Mouse (Mus musculus) embryo, embryonic 10 days (tissue): Measurements from ENCODE around the gene Gm2026.
"Not testable (repeated sequence)": the region's sequence is repeated elsewhere in the genome, so short reads cannot be mapped to it uniquely, and the experiment has no call there.

Experiments
- DNase-seq: peaks from one replicate; pipeline ENCODE4 v3.0.0-alpha.2; 2015; ENCODE audit warnings: low spot score

The Gm2026 gene

DNA sequence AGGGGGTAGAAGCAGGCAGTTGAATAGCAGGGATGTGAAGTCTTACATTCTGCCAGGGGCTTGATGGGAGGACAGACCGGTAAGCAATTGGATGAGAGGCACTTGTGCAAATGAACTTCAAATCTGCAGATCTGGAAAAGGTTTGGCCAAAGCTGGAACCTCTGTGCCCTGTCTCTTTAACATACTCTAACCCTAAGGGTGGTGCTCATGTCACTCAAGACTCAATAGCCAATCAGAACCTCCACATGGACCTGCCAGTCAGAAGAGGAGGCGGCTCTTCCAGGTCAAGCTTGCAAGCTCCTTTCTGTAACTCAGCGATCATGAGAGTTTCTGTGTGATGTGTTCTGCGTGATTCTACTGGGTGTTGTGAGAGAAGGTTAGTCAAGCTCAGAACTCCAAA, at the start of gene Gm2026:
TSS of gene Gm2026 (plus strand) at position 301 of the 400 bp plus-strand sequence.
- not testable (repeated sequence) for DNase-seq

DNA sequence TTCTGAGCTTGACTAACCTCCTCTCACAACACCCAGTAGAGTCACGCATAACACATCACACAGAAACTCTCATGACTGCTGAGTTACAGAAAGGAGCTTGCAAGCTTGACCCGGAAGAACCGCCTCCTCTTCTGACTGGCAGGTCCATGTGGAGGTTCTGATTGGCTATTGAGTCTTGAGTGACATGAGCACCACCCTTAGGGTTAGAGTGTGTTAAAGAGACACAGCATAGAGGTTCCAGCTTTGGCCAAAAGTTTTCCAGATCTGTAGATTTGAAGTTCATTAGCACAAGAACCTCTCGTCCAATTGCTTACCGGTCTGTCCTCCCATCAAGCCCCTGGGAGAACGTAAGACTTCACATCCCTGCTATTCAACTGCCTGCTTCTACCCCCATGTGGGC, 34.1 kb upstream of the Gm2026 start, which contains the start of gene Zfp966:
TSS of gene Zfp966 (minus strand) at position 101 of the 400 bp plus-strand sequence.
- not testable (repeated sequence) for DNase-seq
